Mouse (Mus musculus) CD4-positive helper T cell, adult 2 months (primary cell): ENCODE measurements at regions not wholly inside any gene's neighbourhood (a gene's known extent, or its start where the extent isn't known, plus 50 kb on each side); places are given as distances from the start of the nearest gene placed in this dataset.

Experiments used
- DNase-seq: peaks from one replicate; pipeline ENCODE4 v3.0.0-alpha.2; 2012; ENCODE audit warnings: low read depth, missing footprints, low spot score

DNA sequence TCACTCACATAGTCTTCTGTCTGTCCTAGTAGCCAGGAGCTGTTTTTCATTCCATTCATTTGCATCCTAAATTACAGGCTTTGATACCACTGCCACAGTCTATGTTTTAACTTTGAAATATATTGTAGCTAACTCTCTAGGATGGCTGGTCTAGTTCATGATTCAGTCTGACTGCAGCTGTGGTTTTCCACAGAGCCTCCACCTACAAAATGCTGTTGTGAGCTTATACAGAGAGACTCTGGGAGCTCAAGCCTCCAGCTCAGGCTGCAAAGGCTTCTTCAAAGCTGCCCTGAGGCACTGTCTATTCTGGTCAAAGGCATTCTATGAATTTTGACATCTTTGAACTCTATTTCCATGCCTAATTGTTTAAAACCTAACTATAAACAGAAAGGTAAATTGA is 2326.5 kb upstream of the Gm7489 start:
- no peak for DNase-seq

GRCm38 (mm10) chr15:51565543-51565942 is 2319.2 kb upstream of the Gm7489 start:
- DNase-seq = no peak

DNA sequence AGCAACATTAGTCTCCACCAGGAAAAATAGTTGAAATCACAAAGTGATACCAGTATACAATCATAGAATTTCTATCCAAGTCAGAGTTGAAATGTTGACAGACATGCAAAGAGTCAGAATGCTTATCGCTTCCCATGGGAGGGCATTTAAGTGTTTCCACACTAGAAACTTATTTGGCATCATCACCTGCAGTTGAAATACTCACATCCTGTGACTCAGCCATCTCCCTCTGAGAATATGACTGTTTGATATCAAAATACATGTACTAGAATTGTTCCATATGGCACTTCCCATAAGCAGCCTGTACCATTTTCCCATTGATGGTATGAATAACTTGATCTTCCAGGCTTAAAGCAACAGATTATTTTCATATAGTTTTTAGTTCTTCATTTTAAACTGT is 2314.1 kb upstream of the Gm7489 start:
- DNase-seq = no peak

- DNase-seq = no peak
Measured at GRCm38 (mm10) chr15:51574538-51575105, 2310.1 kb upstream of the Gm7489 start.

GRCm38 (mm10) chr15:51583636-51584035 is 2301.1 kb upstream of the Gm7489 start:
- DNase-seq = no peak

DNA sequence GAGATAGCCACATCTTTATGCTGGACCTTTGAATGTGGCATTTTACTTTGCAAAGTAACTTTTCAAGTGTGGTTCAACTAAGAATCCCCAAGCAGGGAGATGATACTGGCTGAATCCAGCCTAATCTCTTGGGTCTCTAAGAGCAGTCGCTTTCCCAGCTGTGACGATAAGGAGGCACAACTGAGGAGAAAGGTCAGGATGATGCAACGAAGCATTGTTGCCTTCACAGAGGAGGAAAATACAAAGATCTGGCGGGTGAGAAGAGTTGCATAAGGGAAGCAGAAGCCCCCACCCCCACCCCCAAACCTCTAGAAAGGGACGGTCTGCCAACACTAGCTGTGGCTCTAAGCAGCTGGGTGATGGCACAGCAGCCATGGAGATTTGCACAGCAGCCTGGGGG is 2298.6 kb upstream of the Gm7489 start:
- no peak for DNase-seq

- DNase-seq = no peak
Measured at GRCm38 (mm10) chr15:51591406-51592068, 2293.2 kb upstream of the Gm7489 start.

DNA sequence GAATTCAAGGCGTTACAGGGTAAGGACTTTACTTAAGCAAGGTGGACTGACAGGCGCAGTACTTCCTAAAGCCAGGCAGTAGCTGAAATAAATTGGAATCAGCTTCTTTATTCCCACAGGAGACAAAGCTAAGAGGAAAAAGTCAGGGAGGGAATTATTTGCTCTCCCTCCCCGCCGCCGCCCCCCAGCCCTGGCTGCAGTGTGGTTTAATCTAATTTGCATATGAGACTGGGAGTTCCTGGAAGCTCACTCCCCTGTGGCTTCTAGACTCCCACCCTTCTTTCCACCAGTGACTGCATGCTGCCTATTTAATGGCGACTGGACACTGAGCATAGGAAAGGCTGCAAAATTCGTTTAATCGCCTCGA is 2292.7 kb upstream of the Gm7489 start:
- no peak for DNase-seq

- DNase-seq = no peak
Measured at GRCm38 (mm10) chr15:51592511-51593498, 2291.9 kb upstream of the Gm7489 start.

- DNase-seq = no peak
Measured at GRCm38 (mm10) chr15:51594060-51594459, 2290.6 kb upstream of the Gm7489 start.

GRCm38 (mm10) chr15:51595655-51596054 is 2289.1 kb upstream of the Gm7489 start:
- no peak for DNase-seq

GRCm38 (mm10) chr15:51597841-51598240 is 2286.9 kb upstream of the Gm7489 start:
- no peak for DNase-seq

- no peak for DNase-seq
Measured at GRCm38 (mm10) chr15:51601128-51601855, 2283.4 kb upstream of the Gm7489 start.

GRCm38 (mm10) chr15:51621455-51621854 is 2263.3 kb upstream of the Gm7489 start:
- no peak for DNase-seq

DNA sequence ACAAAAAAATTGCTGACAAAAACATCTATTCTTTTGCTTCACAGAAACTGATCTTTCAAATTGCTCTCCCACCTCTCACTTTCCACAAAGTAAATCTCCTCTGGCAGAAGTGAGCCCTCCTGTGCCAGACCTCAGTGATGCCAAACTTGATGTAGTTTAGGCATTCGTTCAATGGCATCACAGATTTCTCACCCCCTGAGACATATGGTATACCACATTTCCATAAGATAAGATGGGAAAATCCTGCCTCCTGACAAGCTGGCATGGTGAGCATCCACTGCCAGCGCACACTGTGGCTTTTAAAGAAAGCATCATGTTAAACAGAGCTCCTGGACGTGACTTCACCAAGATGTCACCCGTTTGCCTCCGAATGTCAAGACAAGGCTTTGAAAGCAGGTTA is 2257.2 kb upstream of the Gm7489 start:
- DNase-seq = no peak

- DNase-seq = no peak
Measured at GRCm38 (mm10) chr15:51628518-51628917, 2256.2 kb upstream of the Gm7489 start.

GRCm38 (mm10) chr15:51631881-51632280 is 2252.8 kb upstream of the Gm7489 start:
- DNase-seq = no peak

DNA sequence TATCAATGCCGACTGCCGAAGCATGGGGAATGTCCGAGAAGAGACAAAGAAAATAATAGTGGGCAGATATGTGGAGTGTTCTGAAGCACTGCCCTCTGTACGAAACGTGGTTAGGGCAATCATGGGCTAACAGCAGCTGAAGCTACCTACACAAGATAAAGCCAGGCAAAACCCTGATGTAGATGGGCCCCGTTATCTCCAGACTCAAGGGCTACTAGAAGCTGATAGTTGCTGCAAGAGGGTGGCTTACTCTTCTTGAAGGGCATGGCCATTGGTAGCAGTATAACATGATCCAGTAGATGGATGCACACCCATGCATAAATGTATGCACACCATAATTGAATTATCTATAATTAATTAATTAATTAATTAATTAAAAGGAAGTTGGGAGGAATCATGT is 2251.6 kb upstream of the Gm7489 start:
- no peak for DNase-seq

- DNase-seq = no peak
Measured at GRCm38 (mm10) chr15:51634726-51635125, 2250.0 kb upstream of the Gm7489 start.

DNA sequence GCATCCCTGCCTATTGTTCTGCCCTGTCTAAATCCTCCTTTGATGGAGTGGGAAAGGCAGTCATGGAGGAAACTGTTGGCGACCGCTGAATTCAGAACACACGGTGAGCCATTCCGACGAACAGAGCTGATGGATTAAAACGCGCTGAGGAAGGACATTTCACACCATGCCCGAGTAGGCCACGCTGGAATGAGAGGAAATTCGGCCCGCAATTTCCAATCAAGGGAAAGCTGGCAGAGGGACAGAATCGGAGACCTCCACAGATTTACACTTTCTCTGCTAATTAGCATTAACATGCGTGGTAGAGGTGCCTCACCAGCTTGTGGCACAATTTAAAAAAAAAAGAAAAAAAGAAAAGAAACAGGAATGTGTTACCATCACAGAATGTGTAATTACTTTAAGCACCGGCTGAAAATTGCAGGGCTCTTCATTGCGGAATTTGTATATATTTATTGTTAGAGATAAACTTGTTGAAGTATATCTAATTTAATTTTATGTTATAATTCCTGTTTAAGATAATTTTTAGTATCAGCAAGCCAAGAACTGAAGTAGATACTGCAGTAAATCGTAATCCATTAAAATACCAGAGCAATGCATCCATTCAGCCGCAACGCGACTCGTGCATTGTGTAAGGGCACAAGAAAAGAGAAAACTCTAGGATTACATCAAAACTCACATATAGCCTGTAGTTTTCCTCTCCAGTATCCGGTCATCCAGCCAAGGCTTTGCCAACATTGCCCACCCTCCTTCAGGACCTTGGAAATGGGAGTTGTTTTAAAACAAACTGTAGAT is 2249.4 kb upstream of the Gm7489 start:
- no peak for DNase-seq

DNA sequence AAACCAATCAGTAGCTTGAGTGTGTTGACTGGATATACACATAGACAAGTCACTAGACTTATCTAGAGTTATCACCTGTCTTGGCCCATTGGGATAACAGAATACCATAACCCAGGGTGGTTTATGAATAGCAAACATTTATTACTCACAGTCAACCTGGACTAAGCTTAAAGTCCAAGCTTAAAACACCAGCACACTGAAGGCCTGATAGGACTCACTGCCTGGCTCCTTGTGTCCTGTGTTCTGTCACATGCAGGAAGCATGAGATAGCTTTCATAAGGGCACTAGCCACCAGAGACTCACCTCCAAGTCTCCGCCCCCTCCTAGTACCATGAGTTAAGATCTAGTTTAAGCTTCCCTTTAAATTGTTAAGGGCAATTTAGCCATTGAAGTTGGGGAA is 2247.1 kb upstream of the Gm7489 start:
- no peak for DNase-seq
